Mouse (Mus musculus): Measurements from ENCODE around the gene Kifc3.
A peak's percentile ranks its signal among the peaks of the same experiment; 100 is the strongest.

Kifc3 gene

DNA sequence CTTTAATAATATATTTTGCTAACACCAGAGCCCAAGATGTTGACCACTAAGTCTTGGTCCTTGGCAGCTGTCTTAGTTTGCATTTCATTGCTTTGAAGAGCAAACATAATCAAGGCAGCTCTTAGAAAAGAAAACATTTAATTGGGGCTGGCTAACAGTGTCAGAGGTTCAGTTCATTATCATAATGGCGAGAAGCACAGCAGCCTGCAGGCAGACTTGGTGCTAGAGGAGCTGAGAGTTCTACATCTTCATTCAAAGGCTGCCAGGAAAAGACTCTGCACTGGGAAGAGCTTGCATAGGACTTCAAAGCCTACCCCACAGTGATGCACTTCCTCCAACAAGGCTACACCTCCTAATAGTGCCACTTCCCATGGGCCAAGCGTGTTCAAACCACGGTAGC, 45.5 kb downstream of the Kifc3 start:
- no peak for DNase-seq (ENCODE audit: low read depth, low spot score)

DNA sequence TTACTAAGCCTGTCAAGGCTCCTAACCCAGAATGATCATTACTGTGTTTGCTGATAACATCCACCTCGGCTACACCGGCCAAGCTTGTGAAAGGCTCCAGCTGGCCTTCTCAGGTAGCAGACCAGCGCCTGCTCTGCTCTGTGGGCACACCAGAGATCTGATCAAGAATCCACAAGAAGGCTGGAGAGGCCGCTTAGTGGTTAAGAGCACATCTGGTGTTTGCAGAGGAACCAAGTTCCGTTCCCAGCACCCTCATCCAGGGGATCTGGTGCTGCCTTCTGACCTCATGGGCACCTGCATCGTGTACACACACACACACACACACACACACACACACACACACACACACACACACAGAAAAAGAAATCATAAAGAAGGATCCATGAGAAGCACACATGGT, 46.5 kb downstream of the Kifc3 start:
- no peak for DNase-seq (ENCODE audit: low read depth, low spot score)

DNA sequence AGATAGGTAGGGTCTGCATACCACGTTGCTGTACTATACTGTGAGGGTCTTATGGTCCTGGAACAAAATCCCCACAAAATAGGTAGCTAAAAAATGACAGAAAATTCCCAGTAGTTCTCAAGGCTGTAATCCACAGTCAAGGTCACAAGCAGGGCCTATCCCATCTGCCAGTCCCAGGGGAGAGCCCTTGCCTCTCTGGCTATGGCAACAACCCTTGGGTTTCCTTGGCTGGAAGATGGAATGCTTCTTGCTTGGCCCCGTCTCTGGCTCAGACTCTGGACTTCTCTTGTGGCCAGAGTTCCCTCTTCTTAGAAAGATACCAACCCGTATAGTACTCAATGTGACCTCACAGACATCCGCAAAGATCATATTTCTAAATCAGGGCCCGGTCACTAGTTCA, 47.3 kb downstream of the Kifc3 start:
- no peak for DNase-seq (ENCODE audit: low read depth, low spot score)

DNA sequence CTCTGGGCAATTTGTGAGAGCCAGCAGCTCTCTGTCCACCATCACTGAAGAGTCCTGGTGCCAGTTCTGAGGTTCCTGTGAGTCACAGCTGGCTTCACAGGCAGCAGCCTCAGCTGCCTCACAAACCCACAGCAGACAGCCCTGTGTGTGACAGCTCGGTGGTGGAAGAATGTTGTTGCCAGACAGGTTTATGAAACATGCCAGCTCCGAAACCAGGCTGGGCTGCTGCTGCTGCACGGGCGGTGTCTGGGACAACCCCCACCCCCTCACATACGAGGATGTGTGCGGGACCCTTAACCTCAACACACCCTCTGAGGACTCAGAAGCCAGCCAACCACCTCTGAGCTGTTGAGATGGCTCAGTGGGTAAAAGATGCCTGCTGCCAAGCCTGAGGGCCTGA, 48.0 kb downstream of the Kifc3 start:
- DNase-seq (ENCODE audit: low read depth, low spot score): no peak

GRCm38 (mm10) chr8:95154056-95154455, 48.6 kb downstream of the Kifc3 start:
- DNase-seq (ENCODE audit: low read depth, low spot score): no peak

GRCm38 (mm10) chr8:95150608-95151007, 52.0 kb downstream of the Kifc3 start:
- no peak for DNase-seq (ENCODE audit: low read depth, low spot score)

- no peak for DNase-seq (ENCODE audit: low read depth, low spot score)
Observed at GRCm38 (mm10) chr8:95149426-95149825, 53.2 kb downstream of the Kifc3 start.

DNA sequence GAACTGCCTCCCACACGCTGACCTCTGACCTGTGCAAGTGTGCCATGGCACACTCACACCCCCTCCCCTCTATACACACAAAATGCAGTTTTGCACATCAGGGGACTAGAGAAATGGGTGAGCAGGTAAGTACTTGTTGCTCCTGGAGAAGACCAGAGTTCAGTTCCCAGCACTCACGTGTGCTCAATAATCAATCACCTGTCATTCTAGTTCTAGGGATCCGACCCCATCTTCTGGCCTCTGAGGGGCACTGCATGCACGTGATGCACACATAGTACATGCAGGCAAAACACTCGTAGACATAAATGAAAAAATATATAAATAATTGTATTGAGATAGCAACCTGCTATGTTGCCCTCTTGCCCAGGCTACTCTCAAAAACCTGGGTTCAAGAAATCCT, 55.8 kb downstream of the Kifc3 start:
- DNase-seq (ENCODE audit: low read depth, low spot score): no peak

- DNase-seq (ENCODE audit: low read depth, low spot score): no peak
Observed at GRCm38 (mm10) chr8:95146044-95146745, 56.4 kb downstream of the Kifc3 start.

DNA sequence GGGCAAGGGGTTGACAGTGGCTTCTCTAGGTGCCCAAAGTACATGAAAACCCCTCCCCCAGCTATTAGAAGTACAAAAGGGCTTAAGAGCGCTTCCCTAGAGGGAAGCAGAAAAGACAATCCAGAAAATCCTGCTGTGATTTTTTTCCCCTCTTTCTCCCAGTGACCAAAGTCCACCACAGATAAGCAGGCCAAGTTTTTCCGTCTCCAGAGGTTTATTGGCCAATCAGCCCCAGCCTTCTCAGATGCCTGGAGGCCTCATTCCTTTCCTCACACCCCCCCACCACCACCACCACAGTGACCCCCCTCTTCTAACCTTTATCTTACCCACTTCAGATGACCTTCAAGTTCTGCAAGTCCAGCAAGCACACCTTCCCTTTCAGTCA, 58.0 kb downstream of the Kifc3 start:
- no peak for DNase-seq (ENCODE audit: low read depth, low spot score)

- DNase-seq (ENCODE audit: low read depth, low spot score): no peak
Observed at GRCm38 (mm10) chr8:95143805-95144630, 58.6 kb downstream of the Kifc3 start.

DNA sequence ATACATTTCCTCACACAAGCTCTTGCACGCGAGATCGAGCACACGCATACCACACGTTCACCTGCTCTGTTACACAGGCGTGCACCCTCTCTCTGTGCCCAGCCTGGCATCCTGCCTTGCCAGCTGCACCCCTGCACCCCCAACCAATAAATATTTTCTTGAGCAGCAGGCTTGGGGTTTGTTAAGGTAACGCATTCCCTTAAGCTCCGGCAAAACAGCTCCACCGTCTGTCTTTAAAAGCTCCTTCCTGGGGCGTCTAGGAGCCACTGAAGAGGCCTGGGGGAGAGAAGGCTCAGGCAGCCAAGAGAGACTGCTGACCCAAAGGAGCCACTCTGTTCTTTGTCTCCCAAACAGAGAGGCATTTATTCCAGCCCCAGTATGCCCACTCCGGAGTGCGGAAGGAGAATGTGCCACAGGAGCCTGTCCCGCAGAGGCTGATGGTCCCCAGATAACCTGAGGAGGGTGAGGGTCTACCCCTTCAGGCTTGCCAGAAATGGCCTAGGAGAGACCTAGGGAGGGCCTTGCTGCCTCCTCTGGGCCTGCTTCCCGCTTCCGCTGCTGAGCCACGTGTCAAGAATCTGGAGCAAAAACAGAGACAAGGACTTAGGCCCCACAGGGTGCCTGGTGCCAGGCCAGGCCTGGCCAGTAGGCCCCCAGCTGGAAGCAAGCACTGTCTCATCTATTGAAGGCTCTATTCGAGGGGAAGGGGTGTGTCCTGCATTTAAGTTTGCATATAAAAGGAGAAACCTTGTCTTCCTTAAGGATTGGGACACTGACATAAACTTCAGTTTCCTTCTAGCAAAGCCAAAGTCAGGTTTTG, 59.4 kb downstream of the Kifc3 start:
- DNase-seq (ENCODE audit: low read depth, low spot score): no peak

DNA sequence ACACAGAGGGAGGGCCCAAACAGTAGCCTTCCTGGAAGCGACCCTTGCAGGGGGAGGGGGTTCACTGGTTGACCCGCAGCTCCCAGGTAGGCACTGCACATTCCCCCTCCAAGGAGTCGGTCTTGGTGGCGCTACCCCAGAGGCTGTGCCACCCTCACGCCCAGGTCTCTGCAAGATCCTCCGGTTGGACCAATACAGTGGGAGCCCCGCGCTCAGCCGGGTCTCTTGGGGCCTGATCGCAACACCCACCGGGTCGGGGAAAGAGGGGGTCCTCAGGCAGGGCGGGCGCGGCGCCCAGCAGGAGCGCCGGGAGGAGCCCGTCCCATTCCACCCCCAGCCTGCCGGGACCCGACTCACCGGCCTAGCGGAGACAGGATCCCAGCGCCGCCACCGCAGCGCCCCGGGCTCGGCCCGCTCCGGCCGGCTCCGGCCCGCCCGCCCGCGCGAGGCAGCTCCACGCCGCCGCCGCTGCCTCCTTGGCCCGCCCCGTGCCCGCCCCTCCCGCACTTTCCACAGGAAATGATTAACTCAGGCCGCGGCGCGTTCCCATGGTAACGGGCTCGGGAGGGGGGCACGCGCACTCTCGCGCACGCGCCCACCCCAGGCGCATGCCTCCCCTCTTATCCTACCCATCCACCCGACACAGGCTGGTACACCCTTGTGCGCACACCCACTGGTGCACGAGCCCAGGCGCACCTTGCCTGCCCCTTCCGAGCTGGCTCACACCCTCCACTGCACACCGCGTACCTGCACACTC, 60.4 kb downstream of the Kifc3 start:
- DNase-seq (ENCODE audit: low read depth, low spot score): peak; percentile 57

- no peak for DNase-seq (ENCODE audit: low read depth, low spot score)
Observed at GRCm38 (mm10) chr8:95141469-95142074, 61.0 kb downstream of the Kifc3 start.

DNA sequence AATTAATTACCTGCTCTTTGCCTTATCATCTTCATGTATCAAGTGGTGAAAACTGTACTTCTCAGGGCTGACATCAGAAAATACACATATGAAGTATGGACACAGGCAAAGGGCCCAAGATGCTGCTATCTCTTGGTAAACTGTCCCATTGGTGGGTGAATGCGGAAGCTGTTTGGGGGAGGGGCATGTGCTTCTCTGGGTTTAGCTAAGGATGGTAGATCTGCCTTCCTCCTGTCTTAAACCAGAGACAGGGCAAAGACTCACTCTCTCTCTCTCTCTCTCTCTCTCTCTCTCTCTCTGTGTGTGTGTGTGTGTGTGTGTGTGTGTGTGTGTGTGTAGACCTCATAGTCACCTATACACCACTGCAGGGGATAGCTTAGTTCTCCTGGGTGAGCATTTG, 61.6 kb downstream of the Kifc3 start:
- DNase-seq (ENCODE audit: low read depth, low spot score): no peak

- no peak for DNase-seq (ENCODE audit: low read depth, low spot score)
Observed at GRCm38 (mm10) chr8:95140555-95140954, 62.1 kb downstream of the Kifc3 start.

GRCm38 (mm10) chr8:95139051-95139365, 63.6 kb downstream of the Kifc3 start:
- no peak for DNase-seq (ENCODE audit: low read depth, low spot score)

DNA sequence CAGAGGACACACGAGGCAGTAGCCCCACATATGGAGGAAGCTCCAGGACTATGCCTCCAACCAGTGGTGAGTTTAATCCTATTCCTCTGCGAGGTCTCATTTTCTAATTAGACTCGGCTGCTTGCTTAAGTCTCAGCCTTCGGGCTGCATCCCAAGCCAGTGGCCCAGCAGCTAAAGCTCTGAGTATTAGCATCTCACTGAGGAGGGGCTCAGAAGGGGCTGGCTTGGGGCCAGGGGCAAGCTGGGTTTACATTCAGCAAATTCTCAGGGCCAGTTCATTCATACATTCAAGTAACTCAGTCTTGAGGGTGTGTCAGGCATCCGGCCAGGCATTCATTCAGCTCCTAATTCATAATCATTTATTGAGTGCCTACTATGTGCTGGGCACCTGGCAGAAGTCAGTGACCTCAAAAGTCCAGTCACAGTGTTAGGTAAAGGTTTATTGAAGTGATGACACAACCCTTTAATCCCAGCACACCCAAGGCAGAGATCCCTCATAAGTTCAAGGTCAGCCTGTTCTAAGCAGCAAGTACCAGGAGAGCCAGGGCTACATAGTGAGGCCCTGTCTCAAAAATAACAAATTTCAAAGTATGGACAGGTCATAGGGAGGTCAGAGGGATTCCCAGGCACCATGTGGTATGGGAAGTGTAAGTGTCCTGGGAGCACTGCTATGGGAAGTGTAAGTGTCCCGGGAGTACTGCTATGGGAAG, 64.1 kb downstream of the Kifc3 start:
- peak; percentile 65 for DNase-seq (ENCODE audit: low read depth, low spot score)

GRCm38 (mm10) chr8:95137641-95138098, 64.9 kb downstream of the Kifc3 start:
- DNase-seq (ENCODE audit: low read depth, low spot score): no peak

- DNase-seq (ENCODE audit: low read depth, low spot score): no peak
Observed at GRCm38 (mm10) chr8:95137201-95137600, 65.4 kb downstream of the Kifc3 start.

- no peak for DNase-seq (ENCODE audit: low read depth, low spot score)
Observed at GRCm38 (mm10) chr8:95136218-95136617, 66.4 kb downstream of the Kifc3 start.
